Mouse (Mus musculus) ES-E14 (cell line): ENCODE results near the gene Nfib.

Experiments used
- HCFC1 ChIP-seq: IDR thresholded peaks from 2 replicates; pipeline ENCODE4 v1.6.1; 2012; ENCODE audit warnings: low read length, inconsistent platforms, borderline replicate concordance; ENCODE audit not compliant: insufficient read depth
- ZC3H11A ChIP-seq: IDR thresholded peaks from 2 replicates; pipeline ENCODE4 v1.6.1; 2012; ENCODE audit warnings: low read depth, mild to moderate bottlenecking, inconsistent platforms, low read length, borderline replicate concordance

DNA sequence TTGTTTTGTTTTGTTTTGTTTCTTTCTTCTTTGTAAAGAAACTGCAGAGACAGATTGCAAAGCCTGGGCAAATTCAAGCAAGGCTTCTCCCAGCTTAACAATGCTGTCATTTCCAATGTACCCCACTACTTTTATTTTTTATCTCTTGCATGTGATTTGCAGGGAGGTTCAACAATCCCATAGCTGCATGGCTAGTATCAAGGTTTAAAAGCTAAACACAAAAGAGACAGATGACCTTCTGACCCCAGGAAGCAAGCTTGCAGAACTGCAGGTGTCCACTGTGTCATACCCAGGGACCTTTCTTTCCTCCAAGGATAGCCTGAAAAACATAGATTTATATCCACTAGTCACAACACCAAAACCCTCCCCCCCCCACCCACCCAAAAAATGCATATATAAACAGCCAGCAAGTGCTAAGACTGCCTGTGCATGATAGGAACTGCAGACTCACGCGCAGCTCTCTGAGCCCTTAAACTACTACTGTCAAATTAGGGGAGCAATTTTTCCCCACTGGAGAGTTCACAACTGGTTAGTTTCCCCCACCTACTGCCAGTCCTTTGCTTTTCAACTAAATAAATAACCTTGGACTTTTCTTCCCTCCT lies 196.3 kb downstream of the Nfib start:
- no peak for TF ChIP-seq HCFC1
- no peak for TF ChIP-seq ZC3H11A
